17 mouse cellular contexts compared by ENCODE assay signal in the genomic region with DNA sequence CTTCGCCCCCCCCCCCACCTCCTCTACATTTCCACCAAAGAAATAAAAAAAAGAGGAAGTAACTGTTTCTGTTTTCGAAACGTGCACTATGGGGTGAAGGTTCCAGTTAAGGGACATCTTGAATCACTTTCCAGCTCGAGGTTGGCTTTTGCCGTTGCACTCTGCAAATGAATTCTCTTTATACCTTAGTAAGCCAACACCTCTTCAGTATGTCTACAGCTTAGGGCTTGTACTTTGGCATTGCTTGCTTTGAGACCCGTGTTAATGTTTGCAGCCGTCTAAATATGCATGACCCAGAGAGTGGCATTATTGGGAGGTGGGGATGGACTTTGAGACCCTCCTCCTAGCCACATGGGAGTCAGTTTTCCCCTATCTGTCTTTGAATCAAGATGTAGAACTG. TPM values are rescaled to one million over a fixed set of nuclear protein-coding genes. Genes with fewer than 3 reads are reported as not detected.
DNase-seq lines count a peak whose midpoint lies in the region; ATAC-seq and TF ChIP-seq lines count a peak whose summit lies in the region.
"Had no signal": no experiment of that assay in that cellular context is flagged by ENCODE, and none has a peak within 500 bp of the region (broad histone marks: within the 10 kb centered on the region; RNA-seq: fewer than 3 reads in every experiment).

No protein-coding gene starts in this region.

- no peaks in the 10 kb centered on the region for H3K27me3 ChIP-seq in kidney, embryonic 14.5 days (ENCODE audit: control insufficient read depth, insufficient read depth, low read length)
- no peaks in the 10 kb centered on the region for H3K27me3 ChIP-seq in liver, postnatal 0 days (ENCODE audit: insufficient read depth, low read length)
- H3K27me3 ChIP-seq in forebrain, embryonic 14.5 days (replicated peaks; ENCODE audit: control insufficient read depth, insufficient read depth, low read length): no peaks in the 10 kb centered on the region
- H3K27me3 ChIP-seq: limb, embryonic 12.5 days; midbrain, embryonic 15.5 days; neural tube, embryonic 12.5 days had no signal

- H3K4me3 ChIP-seq in kidney, embryonic 14.5 days (ENCODE audit: low read length): no peak overlapping the region
- no peak overlapping the region for H3K4me3 ChIP-seq in liver, postnatal 0 days (ENCODE audit: low read depth, low read length)
- no peak overlapping the region for H3K4me3 ChIP-seq in forebrain, embryonic 14.5 days (ENCODE audit: low read depth, low read length)
- H3K4me3 ChIP-seq: limb, embryonic 12.5 days; midbrain, embryonic 15.5 days; neural tube, embryonic 12.5 days had no signal

- no peaks in the 10 kb centered on the region for H3K9me3 ChIP-seq in kidney, embryonic 14.5 days (ENCODE audit: control insufficient read depth, low read length)
- no peaks in the 10 kb centered on the region for H3K9me3 ChIP-seq in liver, postnatal 0 days (ENCODE audit: low read length)
- H3K9me3 ChIP-seq in forebrain, embryonic 14.5 days (replicated peaks; ENCODE audit: control insufficient read depth, low read length): no peaks in the 10 kb centered on the region
- H3K9me3 ChIP-seq: limb, embryonic 12.5 days; midbrain, embryonic 15.5 days; neural tube, embryonic 12.5 days had no signal

- no peaks in the 10 kb centered on the region for H3K36me3 ChIP-seq in kidney, embryonic 14.5 days (ENCODE audit: control insufficient read depth, insufficient read depth, low read length)
- H3K36me3 ChIP-seq in liver, postnatal 0 days (replicated peaks; ENCODE audit: insufficient read depth, low read length): no peaks in the 10 kb centered on the region
- peaks cover 12% of the 10 kb centered on the region for H3K36me3 ChIP-seq in forebrain, embryonic 14.5 days (ENCODE audit: control insufficient read depth, insufficient read depth, low read length)
- H3K36me3 ChIP-seq: neural tube, embryonic 12.5 days had no signal

- ATAC-seq in kidney, embryonic 14.5 days (ENCODE audit: low FRiP score, low TSS enrichment): no peak
- ATAC-seq in granulocyte monocyte progenitor cell, adult 5-6 weeks (replicated peaks; ENCODE audit: poor library complexity, severe bottlenecking): 0 out of 2 replicates have a peak, but pooled peaks have one; percentile 9
- no peak for ATAC-seq in liver, postnatal 0 days
- ATAC-seq in forebrain, embryonic 14.5 days: no peak
- ATAC-seq in megakaryocyte-erythroid progenitor cell, adult 5-6 weeks (replicated peaks; ENCODE audit: low FRiP score, low TSS enrichment, poor library complexity, severe bottlenecking): no peak
- ATAC-seq: midbrain, embryonic 15.5 days had no signal

- peaks cover 4% of the 10 kb centered on the region; the same call in 1 of the 2 replicates for H3K4me1 ChIP-seq in kidney, embryonic 14.5 days (ENCODE audit: control insufficient read depth, insufficient read depth, low read length)
- H3K4me1 ChIP-seq in liver, postnatal 0 days (ENCODE audit: insufficient read depth): peaks cover 30% of the 10 kb centered on the region
- 0 out of 2 replicates have a peak, but pooled peaks cover 10% of the 10 kb centered on the region for H3K4me1 ChIP-seq in forebrain, embryonic 14.5 days (ENCODE audit: control insufficient read depth, insufficient read depth, low read length)

- WGBS in kidney, embryonic 14.5 days: 78% methylated on average over 7 of the region's 7 CpGs
- 18% methylated on average over 7 of the region's 7 CpGs for WGBS in liver, postnatal 0 days (ENCODE audit: insufficient replicate concordance)
- WGBS in forebrain, embryonic 14.5 days: 80% methylated on average over 6 of the region's 7 CpGs

- no peak overlapping the region for H3K27ac ChIP-seq in kidney, embryonic 14.5 days (ENCODE audit: low read depth, low read length)
- peak overlapping the region; percentile 68; the same call in 1 of the 2 replicates for H3K27ac ChIP-seq in liver, postnatal 0 days (ENCODE audit: low read depth)
- no peak overlapping the region for H3K27ac ChIP-seq in forebrain, embryonic 14.5 days (ENCODE audit: low read depth, low read length)
- H3K27ac ChIP-seq: limb, embryonic 12.5 days; midbrain, embryonic 15.5 days; neural tube, embryonic 12.5 days had no signal

- TF ChIP-seq EP300 in liver, postnatal 0 days (IDR thresholded peaks at IDR 0.05; ENCODE audit: low read depth): no peak

- no peak overlapping the region for H3K9ac ChIP-seq in kidney, embryonic 14.5 days (ENCODE audit: low read depth, low read length)
- H3K9ac ChIP-seq in liver, postnatal 0 days (replicated peaks): no peak overlapping the region
- H3K9ac ChIP-seq in forebrain, embryonic 14.5 days (ENCODE audit: low read length): no peak overlapping the region
- H3K9ac ChIP-seq: limb, embryonic 12.5 days; midbrain, embryonic 15.5 days; neural tube, embryonic 12.5 days had no signal

- no peak overlapping the region for H3K4me2 ChIP-seq in kidney, embryonic 14.5 days (replicated peaks; ENCODE audit: low read depth, low read length)
- H3K4me2 ChIP-seq in liver, postnatal 0 days (ENCODE audit: low read depth, low read length): peak overlapping the region; percentile 46
- no peak overlapping the region for H3K4me2 ChIP-seq in forebrain, embryonic 14.5 days (ENCODE audit: low read length)
- H3K4me2 ChIP-seq: limb, embryonic 12.5 days; midbrain, embryonic 15.5 days; neural tube, embryonic 12.5 days had no signal

- peak; percentile 57 for DNase-seq in kidney, adult 11 months
- peak; percentile 37 to 42 for DNase-seq in B cell, adult 2 months
- DNase-seq in liver, postnatal 0 days: no peak
- no peak for DNase-seq in forebrain, embryonic 14.5 days (ENCODE audit: low spot score)
- DNase-seq in layer of hippocampus, postnatal 10 days (ENCODE audit: low spot score in 2 of 2): no peak
- DNase-seq: adrenal gland, postnatal 14 days; cerebellum, adult 11-12 months; gastrocnemius, postnatal 25 days; layer of hippocampus, postnatal 36 days; lung, postnatal 10 days; thymus, adult 18-20 months had no signal

- TF ChIP-seq CTCF in liver, postnatal 0 days (IDR thresholded peaks at IDR 0.05; ENCODE audit: low read depth): no peak

RNA-seq across cellular contexts. Expression of a gene that starts 2.6 kb away (rescaled TPM):
- 1.1 and 1.3 TPM in 2 replicates for polyA plus RNA-seq in kidney, embryonic 14.5 days (2014; fragmentation: Nextera tagmentation; extraction: Ambion mirVana)
- total RNA-seq in granulocyte monocyte progenitor cell, adult 5-6 weeks (2014; fragmentation: Nextera tagmentation): 4.9 and 7.3 TPM in 2 replicates
- total RNA-seq in granulocyte monocyte progenitor cell, adult 5-6 weeks (2017): 4.2 and 6.1 TPM in 2 replicates
- 0.22 and 0.31 TPM in 2 replicates for polyA plus RNA-seq in liver, postnatal 0 days (2015; fragmentation: Nextera tagmentation; extraction: Ambion mirVana)
- polyA plus RNA-seq in forebrain, embryonic 14.5 days (2014; fragmentation: Nextera tagmentation; extraction: Ambion mirVana): 1.3 and 1.5 TPM in 2 replicates
- total RNA-seq in layer of hippocampus, postnatal 10 days (2021): 1 to 10 TPM; 7.9 to 8.3 TPM
- total RNA-seq in megakaryocyte-erythroid progenitor cell, adult 5-6 weeks (2014; fragmentation: Nextera tagmentation): 4.5 and 5.4 TPM in 2 replicates
- total RNA-seq in megakaryocyte-erythroid progenitor cell, adult 5-6 weeks (2017): 6.1 and 7.2 TPM in 2 replicates

RNA-seq across cellular contexts. Expression of a gene that starts 42.2 kb away (rescaled TPM):
- polyA plus RNA-seq in kidney, embryonic 14.5 days (2014; fragmentation: Nextera tagmentation; extraction: Ambion mirVana): 16.2 and 16.4 TPM in 2 replicates
- 15.2 and 16.5 TPM in 2 replicates for total RNA-seq in granulocyte monocyte progenitor cell, adult 5-6 weeks (2014; fragmentation: Nextera tagmentation)
- 17.0 and 25.5 TPM in 2 replicates for total RNA-seq in granulocyte monocyte progenitor cell, adult 5-6 weeks (2017)
- polyA plus RNA-seq in liver, postnatal 0 days (2015; fragmentation: Nextera tagmentation; extraction: Ambion mirVana): 2.4 and 2.7 TPM in 2 replicates
- 15.8 and 19.4 TPM in 2 replicates for polyA plus RNA-seq in forebrain, embryonic 14.5 days (2014; fragmentation: Nextera tagmentation; extraction: Ambion mirVana)
- 10 to 100 TPM in 1 of 2 experiments, 1 to 10 TPM in 1; 9.8 to 11.5 TPM for total RNA-seq in layer of hippocampus, postnatal 10 days (2021)
- 19.2 and 21.7 TPM in 2 replicates for total RNA-seq in megakaryocyte-erythroid progenitor cell, adult 5-6 weeks (2014; fragmentation: Nextera tagmentation)
- 15.8 and 32.9 TPM in 2 replicates for total RNA-seq in megakaryocyte-erythroid progenitor cell, adult 5-6 weeks (2017)

RNA-seq across cellular contexts. Expression of a gene that starts 53.8 kb away (rescaled TPM):
- 3.9 and 4.4 TPM in 2 replicates for polyA plus RNA-seq in kidney, embryonic 14.5 days (2014; fragmentation: Nextera tagmentation; extraction: Ambion mirVana)
- total RNA-seq in granulocyte monocyte progenitor cell, adult 5-6 weeks (2014; fragmentation: Nextera tagmentation): 3.4 and 5.0 TPM in 2 replicates
- total RNA-seq in granulocyte monocyte progenitor cell, adult 5-6 weeks (2017): 16.2 and 16.4 TPM in 2 replicates
- polyA plus RNA-seq in liver, postnatal 0 days (2015; fragmentation: Nextera tagmentation; extraction: Ambion mirVana): 2.7 and 3.2 TPM in 2 replicates
- 0.99 and 1.3 TPM in 2 replicates for polyA plus RNA-seq in forebrain, embryonic 14.5 days (2014; fragmentation: Nextera tagmentation; extraction: Ambion mirVana)
- total RNA-seq in layer of hippocampus, postnatal 10 days (2021): 1 to 10 TPM; 4.4 to 4.5 TPM
- 3.5 and 4.9 TPM in 2 replicates for total RNA-seq in megakaryocyte-erythroid progenitor cell, adult 5-6 weeks (2014; fragmentation: Nextera tagmentation)
- total RNA-seq in megakaryocyte-erythroid progenitor cell, adult 5-6 weeks (2017): 6.1 and 9.4 TPM in 2 replicates

Comparison
In these comparisons a context has a peak if more than half of its experiments do, and no peak if none do; other contexts are left out.
1. DNase-seq: peak in kidney, adult 11 months (single experiment) and B cell, adult 2 months (2 of 2); none in liver, postnatal 0 days (single experiment), forebrain, embryonic 14.5 days (single experiment) and layer of hippocampus, postnatal 10 days (0 of 2).